Mouse (Mus musculus) intestine, embryonic 16.5 days (tissue): ENCODE measurements around the gene Dppa2. TPM values are rescaled to one million over a fixed set of nuclear protein-coding genes. Genes with fewer than 3 reads are reported as not detected.

Experiments used
- ATAC-seq: fragments of 200-750 bp; cut with Nextera tagmentation; 2 replicates; pipeline ENCODE4 v1.8.0; 2017; ENCODE audit warnings: moderate TSS enrichment, moderate library complexity
- H3K27ac ChIP-seq: fragments of 300-500 bp; sonication (generic); 2 replicates; pipeline ENCODE4 v1.5.1; 2014; ENCODE audit warnings: mild to moderate bottlenecking, low read length
- H3K27me3 ChIP-seq: fragments of 300-500 bp; sonication (generic); replicated peaks from 2 replicates; pipeline ENCODE4 v1.6.1; 2014; ENCODE audit warnings: low read length, control low read depth, mixed read lengths; ENCODE audit not compliant: control insufficient read depth, insufficient read depth
- H3K36me3 ChIP-seq: fragments of 300-500 bp; sonication (generic); 2 replicates; pipeline ENCODE4 v1.6.1; 2014; ENCODE audit warnings: low read length, control low read depth; ENCODE audit not compliant: control insufficient read depth, insufficient read depth
- H3K4me1 ChIP-seq: fragments of 300-500 bp; sonication (generic); 2 replicates; pipeline ENCODE4 v1.6.1; 2014; ENCODE audit warnings: low read length, control low read depth, mixed read lengths; ENCODE audit not compliant: control insufficient read depth, insufficient read depth
- H3K4me2 ChIP-seq: fragments of 300-500 bp; sonication (generic); 2 replicates; pipeline ENCODE4 v1.6.1; 2014; ENCODE audit warnings: low read depth, low read length, control low read depth
- H3K4me3 ChIP-seq: fragments of 300-500 bp; sonication (generic); 2 replicates; pipeline ENCODE4 v1.5.1; 2014; ENCODE audit warnings: mild to moderate bottlenecking, low read length
- H3K9ac ChIP-seq: fragments of 300-500 bp; sonication (generic); 2 replicates; pipeline ENCODE4 v1.6.1; 2014; ENCODE audit warnings: low read depth, low read length
- H3K9me3 ChIP-seq: fragments of 300-500 bp; sonication (generic); 2 replicates; pipeline ENCODE4 v1.6.1; 2016; ENCODE audit warnings: low read length, control low read depth; ENCODE audit not compliant: control insufficient read depth
- WGBS: fragments of 180-500 bp; shearing (Covaris S2); extraction: QIAGEN DNeasy Blood & Tissue Kit; methylation state at CpG from one replicate; pipeline ENCODE4 v1.1.7; 2014; 5-methylcytosine and 5-hydroxymethylcytosine counted together
- polyA plus RNA-seq: library from polyadenylated mRNA; unstranded; fragments of >200 nt; fragmentation: Nextera tagmentation; extraction: Ambion mirVana; gene quantifications from 2 replicates; pipeline ENCODE4 v1.2.1, GENCODE M21; 2015

Gene Dppa2
- polyA plus RNA-seq, 1 experiment from 2014 or later: 0.06 TPM

DNA sequence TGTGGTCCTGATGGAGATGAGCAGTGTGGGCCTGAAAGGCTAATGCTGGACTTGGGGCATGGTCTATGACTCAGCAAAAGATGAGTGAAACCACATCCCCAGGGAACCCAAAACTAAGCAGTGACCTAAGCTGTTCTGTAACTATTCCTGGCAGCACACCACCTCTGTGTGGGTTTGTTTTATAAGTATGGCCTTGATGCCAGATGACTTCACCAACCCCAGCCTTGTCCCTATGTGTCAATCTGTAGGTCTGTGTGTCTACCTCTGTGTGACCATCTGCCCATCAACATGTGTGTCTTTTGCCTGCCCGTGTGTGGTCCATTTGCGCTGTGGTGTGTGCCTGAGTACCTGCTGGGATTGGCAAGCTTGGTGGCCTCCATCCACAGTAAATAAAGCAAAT is 64.4 kb downstream of the Dppa2 start:
- no peak for ATAC-seq
- WGBS: 91% methylated on average over 2 of the region's 2 CpGs
- Histone ChIP-seq H3K27me3 (no peaks in the 10 kb centered on the region), H3K9me3 (no peaks in the 10 kb centered on the region), H3K9ac (no peak overlapping the region), H3K4me3 (no peak overlapping the region), H3K4me2 (no peak overlapping the region), H3K36me3 (no peaks in the 10 kb centered on the region), H3K4me1 (no peaks in the 10 kb centered on the region), H3K27ac (no peak overlapping the region)

Other genes starting within 250 kb of the Dppa2 start
- not detected in 2 replicates for gene Dppa4, start 20.2 kb upstream of the Dppa2 start, polyA plus RNA-seq
- 1.4 and 1.8 TPM in 2 replicates for gene Gm5485, start 108.5 kb downstream of the Dppa2 start, polyA plus RNA-seq
- 0.10 TPM in 1 of 2 replicates, not detected in the other for gene Morc1, start 127.3 kb downstream of the Dppa2 start, polyA plus RNA-seq